Mouse (Mus musculus) adrenal gland, adult 2 months (tissue): ENCODE data around the gene Cptp. TPM values are rescaled to one million over a fixed set of nuclear protein-coding genes. Genes with fewer than 3 reads are reported as not detected.
A peak's percentile ranks its signal among the peaks of the same experiment; 100 is the strongest.

Experiments used
- DNase-seq: peaks from one replicate; pipeline ENCODE4 v3.0.0; 2021
- polyA plus RNA-seq: library from polyadenylated mRNA; depleted of rRNA; stranded (reverse); fragments of >200 nt; gene quantifications from 2 replicates; pipeline ENCODE4 v1.2.3, GENCODE M21; 2012
- total RNA-seq, 2 experiments: library from RNA; stranded (reverse); gene quantifications; 2 replicates each; pipeline ENCODE4 v1.2.3; 2021

The Cptp gene
- total and polyA plus RNA-seq, 3 experiments: 18.7 to 37.1 (median 21.1) TPM

GRCm38 (mm10) chr4:155888181-155888580, 18.9 kb upstream of the Cptp start:
- DNase-seq: no peak

GRCm38 (mm10) chr4:155887674-155888073, 18.4 kb upstream of the Cptp start:
- no peak for DNase-seq

DNA sequence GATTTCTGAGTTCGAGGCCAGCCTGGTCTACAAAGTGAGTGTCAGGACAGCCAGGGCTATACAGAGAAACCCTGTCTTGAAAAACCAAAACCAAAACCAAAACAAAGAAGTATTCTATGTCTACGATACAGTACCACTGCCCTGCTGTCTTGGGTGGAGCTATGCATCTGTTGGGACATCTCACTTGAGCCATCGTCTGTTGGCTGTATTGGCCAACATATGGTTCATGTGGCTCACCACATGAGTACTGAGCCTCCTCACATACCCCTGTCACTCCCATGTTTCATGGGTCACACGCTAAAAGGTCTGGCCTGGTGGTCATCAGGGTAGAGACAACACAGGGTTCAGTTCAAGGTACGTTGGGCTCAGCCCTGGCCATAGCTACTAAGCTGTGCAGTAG, 17.1 kb upstream of the Cptp start:
- DNase-seq: no peak

GRCm38 (mm10) chr4:155883587-155883986, 14.3 kb upstream of the Cptp start:
- no peak for DNase-seq

- no peak for DNase-seq
Measured at GRCm38 (mm10) chr4:155871404-155871803, 2.2 kb upstream of the Cptp start.

GRCm38 (mm10) chr4:155868614-155869298, 484 bp downstream of the Cptp start:
- DNase-seq: no peak

DNA sequence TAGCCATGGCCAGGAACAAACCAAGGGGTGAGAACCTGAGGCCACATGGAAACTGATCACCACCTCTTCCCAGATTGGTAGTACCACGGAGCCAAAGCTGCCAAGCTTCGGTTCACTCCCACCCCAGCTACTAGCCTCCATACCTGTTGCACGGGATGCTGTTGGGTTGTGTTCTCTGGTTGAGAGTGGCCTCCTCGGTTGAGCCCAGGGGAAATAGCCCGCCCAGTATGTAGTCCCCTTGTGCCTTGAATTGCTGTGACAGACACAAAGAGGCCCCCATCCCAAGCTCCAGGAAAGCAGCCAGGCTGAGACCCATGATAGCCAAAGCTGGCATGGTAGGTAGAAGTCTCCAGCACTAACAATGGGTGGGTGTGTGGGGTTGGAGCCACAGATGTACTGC, 6.2 kb downstream of the Cptp start, which contains the start of gene Tas1r3:
Tas1r3 (minus strand) TSS at position 362 of the 400 bp plus-strand sequence.
- DNase-seq: no peak

DNA sequence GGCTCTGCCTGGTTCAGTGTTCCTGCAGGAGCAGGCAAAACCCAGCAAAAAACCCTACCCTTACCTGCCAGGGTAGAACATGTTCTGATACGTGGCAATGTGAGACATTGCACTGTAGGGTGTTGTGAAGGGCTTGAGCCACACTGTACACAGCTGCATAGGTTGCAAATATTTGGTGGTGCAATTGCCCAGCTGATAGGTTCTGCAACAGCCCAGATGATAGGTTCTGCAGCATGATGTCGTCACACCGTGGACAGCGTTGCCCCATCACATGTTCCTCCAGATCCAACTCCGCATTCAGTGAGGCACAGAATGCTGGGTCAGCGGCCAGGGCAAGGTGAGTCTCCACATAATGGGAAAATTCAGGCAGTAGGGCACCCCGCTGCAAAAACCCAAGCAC, 7.5 kb downstream of the Cptp start:
- no peak for DNase-seq

DNA sequence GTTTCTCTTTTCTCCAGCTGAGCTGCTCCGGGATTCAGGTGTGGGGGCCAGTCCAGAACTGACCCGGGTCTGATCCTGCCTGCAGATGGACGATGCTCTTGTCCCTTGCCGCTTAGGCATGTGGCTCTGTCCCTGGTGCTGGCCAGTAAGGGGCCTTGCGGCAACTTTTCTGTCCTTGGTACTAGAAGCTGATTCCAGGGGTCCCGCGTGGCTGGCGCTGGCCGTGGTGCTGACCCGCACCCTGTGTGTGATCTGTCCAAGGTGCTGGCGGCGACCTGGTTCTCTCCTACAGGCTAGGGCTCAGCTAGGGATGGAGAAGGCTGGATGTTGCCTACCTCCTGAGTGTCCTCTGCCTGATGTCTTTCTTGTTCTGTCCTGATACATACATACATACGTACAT, 9.9 kb downstream of the Cptp start:
- no peak for DNase-seq

DNA sequence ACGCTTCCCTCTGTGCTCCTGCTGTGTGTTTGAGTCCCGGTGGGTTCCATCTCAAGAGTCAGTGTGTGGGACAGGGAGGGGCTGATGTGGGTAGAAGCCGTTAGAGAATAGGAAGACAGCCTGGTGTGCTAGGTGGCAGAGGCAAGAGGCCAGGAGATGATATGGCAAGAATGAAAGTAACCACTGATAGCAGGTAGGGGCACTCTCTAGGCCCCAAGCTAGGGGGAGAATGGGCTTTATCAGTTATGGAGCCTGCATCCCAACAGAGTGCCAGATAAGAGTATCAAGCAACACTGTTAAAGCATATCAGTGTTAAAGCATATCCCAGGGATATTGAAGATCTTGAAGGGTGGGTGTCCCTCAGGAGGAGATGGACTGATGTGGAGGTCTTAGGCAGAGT, 12.4 kb downstream of the Cptp start:
- DNase-seq: no peak

- no peak for DNase-seq
Measured at GRCm38 (mm10) chr4:155856071-155856470, 13.2 kb downstream of the Cptp start.

- DNase-seq: no peak
Measured at GRCm38 (mm10) chr4:155854991-155855390, 14.2 kb downstream of the Cptp start.

- DNase-seq: no peak
Measured at GRCm38 (mm10) chr4:155853421-155853820, 15.8 kb downstream of the Cptp start.

- DNase-seq: no peak
Measured at GRCm38 (mm10) chr4:155851951-155852411, 17.3 kb downstream of the Cptp start.

- DNase-seq: peak; percentile 77
Measured at GRCm38 (mm10) chr4:155851368-155851767, 17.9 kb downstream of the Cptp start.

DNA sequence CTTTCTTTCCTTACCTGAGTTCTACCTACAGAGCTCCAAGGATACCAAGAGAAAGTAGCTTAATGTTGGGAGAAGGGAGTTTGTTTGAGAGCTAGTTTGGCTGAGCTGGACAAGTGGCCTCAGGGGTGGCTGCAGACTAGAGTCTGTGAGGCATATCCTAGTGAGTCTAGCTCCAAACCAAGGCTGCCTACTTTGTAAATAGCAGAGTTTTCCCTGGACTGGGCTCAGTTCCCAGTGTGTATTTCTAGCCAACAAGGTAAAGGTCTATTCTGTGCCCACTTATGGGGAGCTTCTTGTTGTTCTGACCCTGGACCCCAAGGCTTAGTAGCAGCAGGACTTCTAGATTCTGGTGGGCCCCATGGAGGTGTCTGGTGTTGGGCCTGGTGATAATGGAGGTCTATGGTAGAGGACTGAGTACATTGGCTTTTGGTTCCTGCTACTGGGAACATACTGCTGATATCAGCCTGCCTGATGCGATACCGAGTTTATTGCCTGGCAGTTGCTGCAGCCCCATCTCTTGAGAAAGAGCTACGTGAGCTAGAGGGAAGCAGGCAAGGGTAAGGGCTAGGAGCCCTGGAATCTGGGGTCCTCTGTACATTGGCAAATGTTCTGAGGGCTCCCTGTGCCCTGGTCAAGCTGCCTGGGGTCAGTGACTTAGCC, 19.3 kb downstream of the Cptp start:
- no peak for DNase-seq

- no peak for DNase-seq
Measured at GRCm38 (mm10) chr4:155849391-155849790, 19.8 kb downstream of the Cptp start.

- no peak for DNase-seq
Measured at GRCm38 (mm10) chr4:155848434-155849095, 20.7 kb downstream of the Cptp start.

DNA sequence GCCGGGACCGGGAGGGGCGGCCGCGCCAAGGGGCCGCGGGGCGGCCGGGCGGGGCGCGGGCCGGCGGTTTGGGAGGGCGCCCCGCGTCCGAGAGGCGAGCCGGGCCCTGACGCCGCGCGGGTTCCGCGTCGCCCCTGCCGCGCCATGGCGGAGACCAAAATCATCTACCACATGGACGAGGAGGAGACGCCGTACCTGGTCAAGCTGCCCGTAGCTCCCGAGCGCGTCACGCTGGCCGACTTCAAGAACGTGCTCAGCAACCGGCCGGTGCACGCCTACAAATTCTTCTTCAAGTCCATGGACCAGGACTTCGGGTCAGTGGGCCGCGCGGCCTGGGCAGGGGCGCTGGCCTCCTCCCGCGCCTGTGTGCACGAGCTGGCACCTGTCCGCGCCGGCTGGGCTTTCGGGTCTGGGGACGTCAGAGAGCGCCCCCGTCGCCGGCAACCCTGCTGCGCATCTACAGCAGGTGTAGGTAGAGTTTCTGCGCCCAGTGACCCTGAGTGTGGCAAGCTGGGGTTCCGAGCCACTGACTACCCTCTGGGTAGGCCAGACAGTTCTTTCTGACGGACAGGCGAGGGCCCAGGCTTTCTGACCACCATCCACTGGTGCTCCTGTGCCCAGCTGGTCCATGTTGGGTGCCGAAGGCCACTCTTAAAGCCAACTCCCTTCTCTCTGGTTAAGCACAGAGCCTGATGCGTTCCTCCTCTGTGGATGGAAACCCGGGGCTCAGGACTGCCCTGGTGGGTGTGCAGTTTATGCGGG, 21.5 kb downstream of the Cptp start:
- DNase-seq: peak; percentile 54

- peak; percentile 98 for DNase-seq
Measured at GRCm38 (mm10) chr4:155846871-155847578, 22.2 kb downstream of the Cptp start, which contains the start of gene Dvl1. TSS of gene Dvl1 (plus strand) at chr4:155847402.

DNA sequence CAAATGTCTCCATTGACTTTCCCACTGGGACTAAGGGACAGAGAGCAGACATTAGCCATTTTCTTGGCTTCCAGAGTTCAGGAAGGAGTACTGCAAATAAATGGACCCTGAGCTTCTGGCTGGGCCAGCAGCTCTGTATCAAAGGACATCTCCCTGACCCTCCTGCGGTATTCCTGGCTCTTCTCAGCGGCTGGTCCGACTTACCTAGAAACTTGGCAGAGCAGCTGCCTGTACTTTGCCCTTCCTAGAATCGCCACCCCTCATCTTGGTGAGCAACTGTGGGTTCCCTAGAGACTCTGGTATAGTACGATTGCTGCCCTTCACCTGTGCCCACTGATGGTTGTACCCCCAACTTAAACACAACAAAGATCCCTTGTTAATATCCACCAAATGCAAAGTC, 26.0 kb downstream of the Cptp start:
- no peak for DNase-seq
